Mouse (Mus musculus): ENCODE measurements around the gene Txnip.

DNA sequence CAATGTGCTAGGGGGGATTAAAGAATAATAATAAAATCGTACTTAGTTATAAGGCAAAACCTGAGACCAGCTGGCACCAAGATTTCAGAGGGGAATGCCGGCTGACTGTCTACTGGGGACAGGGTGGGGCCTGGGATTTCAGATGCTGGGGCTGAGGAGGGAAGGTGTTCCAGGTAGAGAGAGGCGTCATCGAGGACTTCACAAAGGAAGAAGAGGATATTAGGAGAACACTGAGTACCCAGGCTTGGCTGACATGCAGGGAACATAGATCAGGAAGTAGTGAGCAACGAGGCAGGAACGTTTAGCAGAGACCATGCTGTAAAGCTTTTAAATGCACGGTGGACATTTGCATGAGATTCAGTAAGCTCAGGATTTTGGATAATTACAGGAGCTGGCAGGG is 5.9 kb upstream of the Txnip start:
- no peak for TF ChIP-seq CTCF (IDR thresholded peaks at IDR 0.05; ENCODE audit: low read depth, low read length)
- TF ChIP-seq GATA1 (IDR thresholded peaks at IDR 0.05; ENCODE audit: borderline replicate concordance, low read length), result no peak
- TF ChIP-seq TAL1 (conservative IDR thresholded peaks at IDR 0.05; ENCODE audit: low read depth, low read length), result no peak
